Mouse (Mus musculus): ENCODE measurements around the gene Macf1.
A peak's percentile ranks its signal among the peaks of the same experiment; 100 is the strongest.
"Not testable (repeated sequence)": the region's sequence is repeated elsewhere in the genome, so short reads cannot be mapped to it uniquely, and the experiment has no call there.

Macf1 gene

GRCm38 (mm10) chr4:123633370-123633769 lies 50.8 kb downstream of the Macf1 start:
- DNase-seq: peak; percentile 60

- not testable (repeated sequence) for DNase-seq
These were observed 52.0 kb downstream of the Macf1 start for GRCm38 (mm10) chr4:123632116-123632515.

GRCm38 (mm10) chr4:123631654-123632053 lies 52.5 kb downstream of the Macf1 start:
- DNase-seq: no peak

GRCm38 (mm10) chr4:123627683-123628082 lies 56.5 kb downstream of the Macf1 start:
- DNase-seq: no peak

GRCm38 (mm10) chr4:123625332-123626072 lies 58.7 kb downstream of the Macf1 start:
- DNase-seq: no peak

GRCm38 (mm10) chr4:123624438-123624837 lies 59.7 kb downstream of the Macf1 start:
- DNase-seq: no peak

GRCm38 (mm10) chr4:123623742-123624151 lies 60.4 kb downstream of the Macf1 start:
- DNase-seq: peak; percentile 92

- DNase-seq: no peak
These were observed 62.4 kb downstream of the Macf1 start for GRCm38 (mm10) chr4:123621732-123622131.

- no peak for DNase-seq
These were observed 66.3 kb downstream of the Macf1 start for GRCm38 (mm10) chr4:123617727-123618389.

GRCm38 (mm10) chr4:123616971-123617370 lies 67.2 kb downstream of the Macf1 start:
- DNase-seq: no peak

GRCm38 (mm10) chr4:123616501-123616900 lies 67.7 kb downstream of the Macf1 start:
- no peak for DNase-seq

- DNase-seq: no peak
These were observed 70.7 kb downstream of the Macf1 start for GRCm38 (mm10) chr4:123613309-123613947.

- DNase-seq: no peak
These were observed 72.2 kb downstream of the Macf1 start for GRCm38 (mm10) chr4:123611940-123612339.

- no peak for DNase-seq
These were observed 72.9 kb downstream of the Macf1 start for GRCm38 (mm10) chr4:123611241-123611640.

GRCm38 (mm10) chr4:123607174-123607573 lies 77.0 kb downstream of the Macf1 start:
- DNase-seq: no peak

- DNase-seq: no peak
These were observed 78.2 kb downstream of the Macf1 start for GRCm38 (mm10) chr4:123605948-123606347.

GRCm38 (mm10) chr4:123605309-123605708 lies 78.9 kb downstream of the Macf1 start:
- no peak for DNase-seq

GRCm38 (mm10) chr4:123602700-123603261 lies 81.4 kb downstream of the Macf1 start:
- no peak for DNase-seq

GRCm38 (mm10) chr4:123601036-123601435 lies 83.1 kb downstream of the Macf1 start:
- DNase-seq: no peak

GRCm38 (mm10) chr4:123598519-123599228 lies 85.5 kb downstream of the Macf1 start:
- no peak for DNase-seq

GRCm38 (mm10) chr4:123594381-123594806 lies 89.8 kb downstream of the Macf1 start:
- DNase-seq: no peak

GRCm38 (mm10) chr4:123593664-123594063 lies 90.5 kb downstream of the Macf1 start:
- DNase-seq: no peak

- DNase-seq: no peak
These were observed 92.1 kb downstream of the Macf1 start for GRCm38 (mm10) chr4:123592046-123592445.

All from cerebellum, adult 9-11 months (tissue).